Mouse (Mus musculus): ENCODE measurements around the gene Pde6h.
"Not testable (repeated sequence)": the region's sequence is repeated elsewhere in the genome, so short reads cannot be mapped to it uniquely, and the experiment has no call there.

Pde6h gene

DNA sequence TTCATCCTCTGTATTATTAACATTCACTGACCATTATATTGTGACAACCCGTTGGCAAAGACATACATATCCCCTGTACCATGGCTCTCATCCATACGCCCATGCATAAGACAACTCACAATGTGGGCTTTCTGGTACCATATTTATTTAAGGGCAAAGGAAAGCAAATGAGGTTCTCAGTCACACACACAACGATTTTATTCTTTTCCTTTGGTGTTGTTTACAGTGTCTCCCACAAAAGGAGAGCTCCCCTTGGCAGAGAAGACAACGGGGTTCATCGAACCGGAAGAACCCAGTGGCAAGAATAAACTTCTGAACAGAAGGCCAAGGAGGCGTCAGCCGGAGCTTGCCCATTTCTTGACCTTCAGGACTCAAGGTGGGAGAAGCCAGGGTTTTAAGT lies at the start of gene Pde6h:
Gene Pde6h, plus strand, starts transcription at position 301 of the 400 bp plus-strand sequence.
- DNase-seq, result no peak

DNA sequence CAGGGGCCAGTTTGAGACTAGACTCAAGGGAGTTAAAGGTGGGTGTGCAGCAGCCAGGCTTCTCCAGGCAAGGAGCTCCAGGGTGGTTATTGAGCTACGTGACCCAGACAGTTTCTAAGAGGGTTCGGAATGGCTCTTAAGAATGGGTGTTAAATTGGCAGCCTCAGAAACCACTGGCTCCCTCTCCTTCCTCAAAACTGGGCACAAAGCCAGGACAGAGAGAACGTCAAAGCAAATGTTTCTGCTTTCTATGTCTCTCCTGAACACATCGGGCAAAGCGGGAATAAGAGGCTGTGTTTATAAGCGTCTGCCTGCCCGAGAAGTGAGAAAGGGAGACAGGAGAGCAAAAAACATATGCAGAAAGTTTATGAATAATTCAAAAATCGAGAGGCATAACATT lies 49.0 kb upstream of the Pde6h start:
- DNase-seq, result no peak

DNA sequence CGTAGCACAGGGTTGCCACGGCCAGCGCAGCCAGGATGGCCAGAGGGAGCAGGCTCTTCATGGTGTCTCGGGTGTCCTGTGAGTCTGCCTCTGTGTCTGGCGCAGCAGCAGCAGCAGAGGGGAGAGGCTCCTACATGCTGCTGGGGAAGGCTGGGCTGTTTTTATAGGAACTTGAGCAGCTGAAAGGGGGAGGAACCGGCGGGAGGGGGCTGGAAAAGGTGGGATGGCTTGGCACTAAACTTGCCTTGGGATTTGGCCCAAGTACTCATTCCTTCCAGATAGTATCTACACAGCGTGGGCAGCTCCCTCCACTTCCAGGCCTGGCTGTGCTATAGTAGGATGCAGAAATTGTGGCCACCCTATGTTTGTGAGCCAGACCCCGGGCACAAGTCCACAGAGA lies 48.0 kb upstream of the Pde6h start, which contains the start of gene Mgp:
Gene Mgp, minus strand, starts transcription at position 154 of the 400 bp plus-strand sequence.
- DNase-seq, result no peak

DNA sequence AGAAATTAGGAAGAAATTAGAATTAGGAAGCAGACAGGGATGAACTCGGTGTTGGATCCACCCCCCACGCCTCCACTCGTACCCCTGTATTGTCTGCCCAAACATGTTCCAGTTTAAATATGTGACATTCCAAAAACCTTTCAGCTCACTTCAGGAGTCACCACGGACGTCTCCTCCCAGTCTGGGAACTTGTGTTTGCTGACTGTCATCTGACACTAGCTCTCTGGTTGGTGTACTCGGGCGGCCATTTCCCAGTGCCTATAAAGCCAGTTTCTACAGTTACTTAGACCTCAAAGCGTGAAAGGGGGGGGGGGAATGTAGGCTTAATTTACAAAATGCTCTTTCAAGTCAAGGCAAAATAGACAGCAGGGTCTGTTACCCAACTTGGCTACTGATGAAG lies 42.0 kb upstream of the Pde6h start:
- DNase-seq, result no peak

DNA sequence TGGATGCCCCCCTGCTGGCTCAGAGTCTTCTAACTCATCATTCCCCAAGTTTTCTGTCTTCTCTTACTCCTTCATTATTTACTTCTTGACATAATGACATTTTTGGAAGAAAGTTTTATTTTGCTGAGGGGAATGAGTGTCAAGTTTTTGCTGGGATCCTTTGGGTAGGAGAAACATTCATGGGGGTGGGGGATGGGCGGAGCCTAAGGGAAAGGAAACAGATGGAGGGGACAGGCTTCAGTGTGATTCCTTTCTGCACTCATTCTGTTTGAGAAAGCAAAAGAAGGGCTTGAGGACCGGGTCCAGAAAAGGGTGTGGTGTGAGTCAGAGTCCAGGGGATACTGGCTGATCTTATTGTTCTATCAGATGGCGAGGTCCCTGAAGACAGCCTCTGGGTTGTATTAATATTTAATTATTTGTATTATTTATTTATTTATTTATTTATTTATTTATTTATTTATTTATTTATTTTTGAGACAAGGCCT lies 40.2 kb upstream of the Pde6h start:
- no peak for DNase-seq

DNA sequence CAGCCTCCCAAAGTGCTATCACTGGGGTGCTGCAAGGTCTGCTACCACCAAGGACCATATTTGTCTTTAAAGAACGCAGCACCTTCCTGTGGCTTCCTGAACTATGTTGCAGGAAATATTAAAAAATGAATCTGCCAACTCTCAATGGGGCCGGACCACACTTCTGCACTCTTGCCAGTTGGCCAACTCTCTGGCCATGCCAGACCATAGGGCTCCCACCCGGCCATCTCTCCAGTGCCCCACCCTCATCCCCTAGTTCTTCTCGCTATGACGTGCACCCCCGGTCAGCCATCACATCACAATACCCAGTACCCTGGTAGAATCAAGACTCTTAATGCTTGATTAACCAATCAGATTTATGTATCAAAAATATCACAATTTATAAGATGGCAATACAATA lies 39.7 kb upstream of the Pde6h start:
- no peak for DNase-seq

DNA sequence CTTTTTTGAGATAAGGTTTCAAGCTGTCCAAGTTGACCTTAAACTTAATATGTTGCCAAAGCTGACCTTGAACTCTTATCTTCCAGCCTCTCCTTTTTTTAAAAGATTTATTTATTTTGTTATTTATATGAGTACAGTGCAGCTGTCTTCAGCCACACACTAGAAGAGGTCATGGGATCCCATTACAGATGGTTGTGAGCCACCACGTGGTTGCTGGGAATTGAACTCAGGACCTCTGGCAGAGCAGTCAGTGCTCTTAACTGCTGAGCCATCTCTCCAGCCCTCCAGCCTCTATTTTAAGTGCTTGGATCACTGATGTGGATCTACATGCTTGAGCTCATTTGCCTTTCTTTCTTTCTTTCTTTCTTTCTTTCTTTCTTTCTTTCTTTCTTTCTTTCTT lies 38.9 kb upstream of the Pde6h start:
- not testable (repeated sequence) for DNase-seq

DNA sequence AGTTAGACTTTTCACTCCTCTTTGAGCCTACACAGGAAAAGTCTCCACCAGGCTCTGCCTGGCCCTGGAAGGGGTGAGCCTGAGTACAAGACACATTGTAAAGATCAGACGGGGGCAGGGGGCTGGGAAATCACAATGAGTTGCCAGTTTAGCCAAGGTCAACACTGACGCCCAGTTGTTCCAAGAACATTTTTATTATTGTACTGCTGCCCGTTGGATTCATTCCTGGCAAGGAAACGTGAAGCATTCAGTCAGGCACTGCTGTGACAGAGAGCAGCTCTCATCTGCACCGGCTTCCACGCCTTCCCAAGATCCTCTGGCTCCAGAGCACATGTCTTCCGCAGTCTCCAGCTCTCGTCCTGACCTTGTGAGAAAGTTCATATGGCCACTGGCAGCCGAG lies 35.8 kb upstream of the Pde6h start:
- DNase-seq, result no peak

DNA sequence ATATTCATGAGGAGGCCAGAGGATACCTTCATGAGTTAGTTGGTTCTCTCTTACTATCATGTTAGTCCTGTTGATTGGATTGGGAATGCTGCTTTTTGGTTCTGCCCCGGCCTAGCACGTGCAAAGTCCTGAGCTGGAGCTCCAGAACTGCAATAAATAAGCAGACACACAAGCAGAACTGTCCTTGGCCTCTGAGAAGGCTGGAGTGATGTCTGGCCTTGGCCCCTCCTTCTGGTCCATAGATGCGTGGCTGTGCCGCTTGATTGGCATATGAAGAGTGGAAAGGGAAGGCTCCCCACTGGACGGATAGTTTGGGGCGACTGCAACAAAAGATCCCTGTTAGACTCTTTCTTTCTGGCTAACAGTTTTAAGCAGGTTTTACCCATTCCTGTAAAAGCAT lies 34.6 kb upstream of the Pde6h start:
- DNase-seq, result no peak

DNA sequence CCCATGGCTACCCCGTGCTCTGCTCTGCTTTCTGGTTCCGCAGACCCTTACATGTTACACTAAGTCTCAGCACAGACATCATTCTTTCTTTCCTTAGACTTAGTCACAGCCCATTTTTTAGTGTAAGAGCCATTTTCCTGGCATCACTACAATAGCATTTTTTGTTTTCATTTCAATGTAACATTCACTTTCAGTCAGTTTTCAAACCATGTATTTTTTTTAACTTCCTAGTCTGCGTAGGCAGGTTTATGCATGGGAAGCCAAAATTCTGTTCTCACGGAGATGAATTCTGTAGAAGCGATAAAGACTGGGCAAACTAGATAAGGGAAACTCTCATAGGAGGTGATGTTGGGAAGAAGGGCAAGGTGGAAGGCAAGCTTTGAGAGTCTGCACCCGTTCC lies 34.1 kb upstream of the Pde6h start:
- no peak for DNase-seq

DNA sequence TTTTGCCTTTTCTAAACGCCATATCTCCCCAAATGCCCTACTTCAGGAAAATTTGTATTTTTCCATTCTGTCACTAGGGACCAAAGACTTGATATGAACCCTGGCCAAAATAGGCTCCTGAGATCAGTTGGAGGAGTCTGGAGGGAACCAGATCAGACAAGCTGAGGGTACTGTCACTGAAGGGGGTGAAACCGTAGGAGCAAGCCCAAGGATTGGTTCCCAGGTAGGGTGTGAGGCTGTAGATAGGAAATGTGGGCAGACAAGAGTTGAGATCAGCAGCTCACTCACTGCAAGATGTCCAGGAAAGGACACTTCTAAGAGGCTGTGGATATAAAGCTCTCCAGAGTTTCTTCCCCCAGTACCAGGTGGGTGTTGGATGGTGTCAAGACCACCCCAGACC lies 31.6 kb upstream of the Pde6h start:
- DNase-seq, result no peak

DNA sequence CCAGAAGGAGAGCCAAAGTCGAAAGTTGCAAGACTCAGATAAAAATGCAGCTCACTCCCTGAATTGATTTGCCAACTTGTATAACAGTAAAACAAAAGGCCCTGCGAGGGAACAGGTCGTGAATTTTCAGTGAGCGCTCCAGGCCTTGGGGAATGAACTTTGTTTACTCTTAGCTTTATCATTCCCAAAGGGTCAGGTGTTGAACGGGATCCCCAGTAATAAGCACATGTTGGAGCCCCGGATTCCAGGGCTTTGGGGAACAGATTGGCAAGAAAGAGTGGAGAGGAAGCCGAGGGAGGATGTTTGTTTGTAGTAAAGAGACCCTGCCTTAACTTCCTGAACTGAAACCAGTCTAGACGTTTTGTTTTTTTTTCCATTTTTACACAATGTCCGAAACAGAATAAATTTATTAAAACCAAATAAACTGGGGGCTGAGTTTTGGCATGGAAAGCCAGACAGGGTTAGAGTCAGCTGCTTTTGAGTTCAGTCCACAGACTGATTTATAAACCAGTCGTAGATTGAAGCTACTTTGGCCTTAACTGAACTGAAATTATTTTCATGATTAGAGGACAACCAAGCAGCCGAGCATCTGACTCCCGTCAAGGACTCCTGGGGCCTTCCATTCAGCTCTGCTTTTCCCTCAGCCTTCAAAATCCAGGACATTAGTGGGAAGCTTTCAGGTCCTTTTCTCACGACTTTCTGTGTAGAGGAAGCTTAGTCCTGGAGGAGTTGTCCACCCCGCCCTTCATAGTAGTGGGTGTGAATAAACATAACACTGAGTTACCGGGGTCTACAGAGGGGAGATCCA lies 28.9 kb upstream of the Pde6h start:
- no peak for DNase-seq

DNA sequence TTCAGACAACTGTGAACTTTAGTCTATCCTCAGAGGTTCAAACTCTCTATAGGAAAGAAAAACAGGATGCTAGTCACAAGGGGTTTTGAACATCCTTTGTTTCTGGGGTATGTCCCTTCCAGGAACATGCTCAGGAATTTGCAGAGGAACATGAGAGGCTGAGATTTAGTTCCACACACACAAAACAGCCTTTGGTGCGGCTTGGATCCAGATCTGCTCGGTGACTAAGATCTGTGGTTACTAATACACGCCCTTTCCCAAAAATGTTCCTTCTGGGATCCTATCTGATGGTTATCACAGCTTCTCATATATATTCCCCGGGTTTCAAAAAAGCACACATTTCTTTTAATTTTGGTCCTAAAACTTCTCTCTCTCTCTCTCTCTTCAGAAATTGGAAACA lies 25.8 kb upstream of the Pde6h start:
- no peak for DNase-seq

DNA sequence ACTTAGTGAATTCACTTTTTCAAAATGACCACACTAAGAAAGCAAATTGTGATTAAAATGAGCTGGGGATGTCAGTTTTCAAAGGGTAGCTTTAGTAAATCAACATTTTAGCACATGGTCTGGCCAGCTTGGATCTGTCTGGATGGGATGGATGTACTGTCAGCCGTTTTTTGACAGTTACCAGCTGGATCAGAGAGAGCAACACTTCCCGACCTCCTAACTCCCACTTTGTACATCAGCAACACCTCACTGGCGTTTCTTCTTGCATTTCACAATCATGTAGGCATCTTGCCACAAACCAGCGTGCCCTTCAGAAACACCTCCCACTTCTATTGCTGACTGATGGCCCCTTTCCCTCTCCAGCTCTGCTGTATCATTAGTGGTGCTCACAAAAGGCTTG lies 25.4 kb upstream of the Pde6h start:
- no peak for DNase-seq

DNA sequence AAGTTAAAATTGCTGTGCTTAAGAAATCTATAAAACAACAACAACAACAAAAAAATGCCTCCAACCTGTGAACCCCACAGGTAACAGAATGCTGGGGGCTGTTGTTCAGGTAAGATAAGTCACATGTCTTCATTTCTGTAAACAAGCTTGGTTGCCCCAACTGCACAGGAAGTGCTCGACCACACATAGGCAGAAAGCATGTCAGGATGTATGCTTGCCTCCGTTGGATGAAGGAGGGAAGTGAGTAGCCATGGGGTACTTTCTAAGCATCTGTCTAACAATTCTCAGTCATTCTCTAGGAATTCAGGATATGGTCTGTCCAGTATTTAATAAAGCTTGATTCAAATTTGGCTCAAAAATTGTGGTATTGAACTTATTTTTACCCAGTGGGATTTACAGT lies 24.7 kb upstream of the Pde6h start:
- no peak for DNase-seq

DNA sequence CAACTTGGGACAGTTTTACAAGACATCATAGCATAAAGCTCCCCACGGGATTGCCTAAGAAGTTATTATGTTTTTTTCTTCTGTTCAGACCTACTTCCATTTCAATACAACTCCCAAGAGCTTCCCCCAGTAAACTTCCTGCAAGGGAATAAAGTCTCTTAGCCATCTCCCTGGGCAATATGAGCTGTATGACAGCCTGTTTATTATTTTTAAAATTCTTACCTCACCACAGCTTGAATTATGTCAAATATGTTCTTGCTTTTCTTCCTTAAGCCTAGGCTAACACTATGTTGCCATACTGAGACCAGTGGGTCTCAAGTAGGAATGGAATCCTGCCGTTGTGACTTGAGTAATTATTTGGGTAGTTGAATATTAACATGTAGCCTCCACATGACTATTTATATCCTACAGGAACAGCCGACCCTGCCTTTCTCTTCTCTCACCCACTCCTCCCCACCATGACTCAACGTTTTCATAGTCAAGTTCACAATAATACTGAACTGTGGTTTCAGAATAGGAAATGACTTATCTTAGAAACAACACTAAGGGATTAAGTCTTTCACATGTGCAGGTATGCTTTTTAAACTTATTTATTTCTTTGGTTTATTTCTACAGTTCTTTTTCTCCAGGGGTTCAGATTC lies 23.1 kb upstream of the Pde6h start:
- DNase-seq, result no peak

DNA sequence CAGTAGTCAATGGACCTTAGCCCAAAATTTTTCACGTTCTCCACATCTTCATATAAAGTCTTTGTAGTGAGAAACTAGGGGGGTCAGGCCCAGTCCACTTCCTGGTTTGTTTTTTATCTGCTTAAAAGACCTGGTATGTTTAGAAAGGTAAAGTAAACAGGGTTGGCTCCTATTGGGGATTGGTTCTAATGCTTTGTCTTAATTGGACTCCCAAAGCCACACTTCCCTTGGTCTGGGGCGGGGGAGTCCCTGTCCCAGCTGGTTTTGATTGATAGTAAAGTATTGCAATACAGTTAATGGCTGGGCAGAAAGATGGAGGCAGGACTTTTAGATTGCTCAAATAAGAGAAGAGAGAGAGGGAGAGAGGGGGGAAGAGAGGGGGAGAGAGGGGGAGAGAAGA lies 22.6 kb upstream of the Pde6h start:
- DNase-seq, result no peak

DNA sequence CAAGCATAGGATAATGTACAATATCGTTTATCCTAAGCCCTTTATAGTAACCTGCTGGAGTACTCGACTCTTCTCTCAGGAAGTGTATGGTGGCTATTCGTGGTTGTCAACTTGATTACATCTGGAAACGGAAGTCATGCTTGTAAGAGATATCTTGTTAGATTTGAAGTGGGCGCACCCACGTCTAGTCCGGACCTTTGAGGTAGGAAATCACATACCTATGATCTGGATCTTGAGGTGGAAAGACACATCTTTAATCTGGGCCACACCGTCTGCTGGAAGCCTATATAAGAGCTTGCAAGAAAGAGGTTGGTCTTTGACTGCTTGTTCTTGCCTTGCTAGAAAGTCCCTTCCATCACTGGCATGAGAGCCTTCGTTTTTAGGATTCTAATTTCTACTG lies 21.1 kb upstream of the Pde6h start:
- DNase-seq, result no peak

DNA sequence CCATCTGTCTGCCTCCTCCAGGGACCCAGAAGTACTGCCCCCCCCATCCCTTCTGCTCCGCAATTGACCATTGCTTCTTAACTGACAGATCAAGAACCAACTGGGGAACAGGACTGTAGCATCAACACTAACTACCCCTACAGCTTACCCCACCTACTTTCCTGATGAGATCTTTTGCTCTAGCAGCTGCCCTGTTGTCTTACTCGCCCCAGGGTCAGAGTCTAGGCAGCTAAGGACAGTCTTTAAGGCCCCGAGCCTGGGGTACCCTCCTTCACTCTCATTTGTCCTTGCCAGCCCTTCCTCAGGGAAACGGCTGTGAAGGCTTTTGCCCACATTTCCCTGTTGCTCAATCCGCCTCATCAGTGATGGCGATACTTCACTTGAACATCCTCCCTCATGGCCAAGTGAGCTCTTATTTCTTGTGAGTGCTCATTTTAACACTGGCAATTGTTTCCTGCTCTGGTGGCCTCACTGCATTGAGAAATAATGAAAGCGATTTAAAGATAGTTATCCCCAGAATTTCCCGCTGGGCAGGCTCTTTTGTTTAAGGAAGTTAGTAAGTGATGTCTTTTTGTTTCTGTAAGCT lies 19.7 kb upstream of the Pde6h start:
- DNase-seq, result no peak

DNA sequence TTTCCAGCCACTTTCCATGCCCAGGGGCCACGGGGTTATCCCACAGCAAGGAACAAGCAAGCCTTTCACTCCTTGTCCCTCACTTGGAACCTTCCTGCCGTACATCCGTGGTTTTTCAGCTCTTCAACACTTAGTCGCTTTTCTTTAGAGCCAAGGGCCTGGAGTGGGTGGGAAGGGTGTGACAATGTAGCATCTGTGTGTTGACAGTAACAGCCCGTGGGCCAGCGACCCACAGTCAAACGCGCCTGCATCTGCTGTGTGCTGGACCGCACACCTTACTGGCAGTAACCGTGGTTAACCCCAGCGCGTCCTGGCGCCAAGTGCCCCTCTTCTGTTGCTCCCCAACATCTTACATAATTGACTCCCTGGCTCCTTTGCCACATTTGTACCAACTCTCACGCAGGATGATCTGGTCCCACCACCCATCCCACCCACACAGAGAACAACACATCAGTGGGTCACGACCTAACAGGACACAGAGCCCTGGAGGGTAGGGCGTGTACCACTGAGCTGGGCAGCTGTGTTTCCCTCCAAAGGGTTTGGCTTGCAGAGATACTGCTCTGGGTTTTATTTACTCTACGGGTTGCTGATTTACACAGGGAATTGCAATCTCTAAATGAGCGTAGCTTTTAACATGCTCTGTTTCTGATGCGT lies 17.2 kb upstream of the Pde6h start:
- DNase-seq, result no peak

DNA sequence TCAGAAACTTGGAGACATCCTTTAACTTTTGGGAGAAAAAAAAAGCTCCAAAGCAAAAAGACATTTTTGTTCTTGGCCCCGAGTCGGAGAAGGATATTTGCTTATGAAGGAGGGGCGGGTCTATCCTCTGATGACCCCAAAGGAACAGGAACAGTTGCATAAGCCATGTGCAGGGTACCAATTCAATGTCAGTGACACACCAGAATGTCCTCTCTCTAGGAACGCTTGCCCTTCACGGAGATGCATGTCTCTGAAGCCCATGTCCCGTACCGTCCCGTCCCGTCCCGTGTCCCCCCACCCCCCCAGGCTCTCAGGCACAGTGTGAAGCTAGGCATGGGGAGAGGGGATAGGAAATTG lies 16.7 kb upstream of the Pde6h start:
- no peak for DNase-seq

DNA sequence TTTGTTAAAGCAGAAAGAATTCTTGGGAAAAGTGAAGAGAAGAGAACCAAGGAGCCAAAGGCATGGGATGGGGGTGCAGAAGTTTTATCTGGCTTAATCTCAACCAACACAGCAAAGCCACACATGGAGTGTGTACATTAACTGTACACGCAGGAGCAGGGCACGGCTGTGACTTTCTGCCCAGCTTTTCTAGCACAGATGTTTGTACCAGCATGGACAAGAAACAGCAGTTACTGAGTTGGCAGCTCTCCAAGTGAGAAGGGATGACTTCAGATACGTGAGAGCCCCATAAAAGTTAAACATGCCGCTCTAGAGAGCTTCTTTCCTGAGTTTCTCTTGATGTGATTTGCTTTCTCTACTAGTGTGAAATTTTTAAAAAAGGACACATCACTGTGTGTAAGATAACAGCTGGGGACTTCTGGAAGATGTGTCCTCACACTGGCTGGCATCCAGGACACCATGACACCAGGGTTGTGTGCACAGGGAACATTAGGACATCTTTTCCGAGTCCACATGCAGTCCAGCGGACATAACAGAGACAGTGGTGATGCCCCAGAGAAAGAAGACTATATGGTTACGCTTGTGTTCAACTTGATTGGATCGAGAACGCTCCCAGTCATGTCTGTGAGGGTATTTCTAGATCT lies 13.3 kb upstream of the Pde6h start:
- DNase-seq, result no peak

DNA sequence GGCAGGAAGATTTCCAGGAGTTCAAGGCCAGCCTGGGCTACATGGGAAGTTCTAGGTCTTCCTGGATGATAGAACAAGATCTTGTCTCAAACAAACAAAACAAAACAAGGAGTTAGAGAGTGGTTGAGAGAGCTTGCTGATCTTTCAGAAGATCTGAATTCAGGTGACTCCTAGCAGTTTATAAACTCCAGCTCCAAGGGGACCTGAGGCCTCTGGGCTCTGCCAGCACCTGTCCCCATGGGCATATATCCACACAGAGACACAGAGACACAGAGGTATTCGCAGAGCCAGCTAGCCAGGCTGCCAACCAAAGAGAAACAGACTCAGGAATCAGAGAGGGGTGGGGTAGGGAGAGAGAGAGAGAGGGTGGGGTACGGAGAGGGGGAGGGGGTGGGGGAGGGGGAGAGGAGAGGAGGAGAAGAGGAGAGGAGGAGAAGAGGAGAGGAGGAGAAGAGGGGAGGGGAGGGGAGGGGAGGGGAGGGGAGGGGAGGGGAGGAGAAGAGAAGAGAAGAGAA lies 10.8 kb upstream of the Pde6h start:
- DNase-seq, result no peak
